Mouse (Mus musculus) cerebellum, adult 9-10 months (tissue): ENCODE measurements at regions not wholly inside any gene's neighbourhood (a gene's known extent, or its start where the extent isn't known, plus 50 kb on each side); places are given as distances from the start of the nearest gene placed in this dataset.
A peak's percentile ranks its signal among the peaks of the same experiment; 100 is the strongest.

Experiments used
- DNase-seq: peaks from one replicate; pipeline ENCODE4 v3.0.0; 2022

GRCm38 (mm10) chr14:105628673-105629072, 267.9 kb downstream of the Spry2 start:
- DNase-seq, result no peak

GRCm38 (mm10) chr14:105624387-105624786, 272.2 kb downstream of the Spry2 start:
- DNase-seq, result no peak

- no peak for DNase-seq
These were observed 274.5 kb downstream of the Spry2 start for GRCm38 (mm10) chr14:105622166-105622565.

GRCm38 (mm10) chr14:105621124-105621523, 275.5 kb downstream of the Spry2 start:
- peak; percentile 20 for DNase-seq

- no peak for DNase-seq
These were observed 277.2 kb downstream of the Spry2 start for GRCm38 (mm10) chr14:105619449-105619848.

GRCm38 (mm10) chr14:105615766-105616165, 280.9 kb downstream of the Spry2 start:
- no peak for DNase-seq

GRCm38 (mm10) chr14:105612794-105613193, 283.8 kb downstream of the Spry2 start:
- DNase-seq, result no peak

- DNase-seq, result no peak
These were observed 287.8 kb downstream of the Spry2 start for GRCm38 (mm10) chr14:105608804-105609203.

GRCm38 (mm10) chr14:105606551-105606950, 290.1 kb downstream of the Spry2 start:
- DNase-seq, result no peak

GRCm38 (mm10) chr14:105604451-105604850, 292.2 kb downstream of the Spry2 start:
- DNase-seq, result no peak

- no peak for DNase-seq
These were observed 293.6 kb downstream of the Spry2 start for GRCm38 (mm10) chr14:105603047-105603461.

GRCm38 (mm10) chr14:105599550-105600453, 296.8 kb downstream of the Spry2 start:
- no peak for DNase-seq

GRCm38 (mm10) chr14:105589751-105590150, 306.9 kb downstream of the Spry2 start:
- DNase-seq, result peak; percentile 33

GRCm38 (mm10) chr14:105589261-105589660, 307.4 kb downstream of the Spry2 start:
- DNase-seq, result no peak

- peak; percentile 62 for DNase-seq
These were observed 308.0 kb downstream of the Spry2 start for GRCm38 (mm10) chr14:105588391-105589163.

- no peak for DNase-seq
These were observed 308.6 kb downstream of the Spry2 start for GRCm38 (mm10) chr14:105588029-105588390.

GRCm38 (mm10) chr14:105584632-105585031, 312.0 kb downstream of the Spry2 start:
- DNase-seq, result no peak

- DNase-seq, result no peak
These were observed 313.1 kb downstream of the Spry2 start for GRCm38 (mm10) chr14:105583497-105583896.

GRCm38 (mm10) chr14:105576266-105576665, 317.9 kb downstream of the Ndfip2 start:
- DNase-seq, result no peak

GRCm38 (mm10) chr14:105572036-105572891, 313.9 kb downstream of the Ndfip2 start:
- DNase-seq, result no peak

- DNase-seq, result no peak
These were observed 311.8 kb downstream of the Ndfip2 start for GRCm38 (mm10) chr14:105570156-105570555.

GRCm38 (mm10) chr14:105565827-105566226, 307.5 kb downstream of the Ndfip2 start:
- DNase-seq, result no peak

GRCm38 (mm10) chr14:105562843-105563242, 304.5 kb downstream of the Ndfip2 start:
- DNase-seq, result no peak
